Comparison of ENCODE assay signal across 7 mouse cellular contexts in the genomic region with DNA sequence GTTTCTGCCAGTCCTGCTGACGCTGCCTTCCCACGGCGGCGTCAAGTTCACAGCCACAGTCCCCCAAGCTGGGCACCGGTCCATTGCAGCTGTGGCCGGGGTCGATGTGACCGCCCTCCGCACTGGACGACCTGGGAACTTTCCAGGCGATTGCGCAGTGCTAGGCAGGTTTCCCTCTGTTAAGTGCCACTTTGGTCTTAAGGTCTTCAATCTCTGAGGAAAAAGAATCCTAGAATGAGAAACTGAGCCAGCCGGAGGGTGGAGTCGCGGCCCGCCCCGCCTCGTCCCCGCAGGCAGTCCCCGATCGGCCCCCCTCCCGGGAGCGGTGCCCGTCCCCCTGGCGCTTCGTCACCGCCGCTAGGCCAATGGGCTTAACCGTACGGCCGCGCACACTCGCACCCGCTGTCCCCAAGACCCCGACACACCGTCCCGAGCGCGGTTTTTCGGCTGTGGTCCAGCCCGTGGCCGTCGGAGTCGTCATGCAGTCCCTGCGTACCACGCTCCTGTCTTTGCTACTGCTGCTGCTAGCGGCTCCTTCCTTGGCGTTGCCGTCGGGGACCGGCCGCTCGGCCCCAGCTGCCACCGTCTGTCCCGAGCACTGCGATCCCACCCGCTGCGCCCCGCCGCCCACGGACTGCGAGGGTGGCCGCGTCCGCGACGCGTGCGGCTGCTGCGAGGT. TPM values are rescaled to one million over a fixed set of nuclear protein-coding genes. Genes with fewer than 3 reads are reported as not detected.
DNase-seq lines count a peak whose midpoint lies in the region; ATAC-seq lines count a peak whose summit lies in the region.

A gene (plus strand): TSS at position 319 of the 679 bp plus-strand sequence.

- no peaks in the 10 kb centered on the region for H3K36me3 ChIP-seq in embryonic facial prominence, embryonic 14.5 days (ENCODE audit: control insufficient read depth, insufficient read depth, low read length)
- no peaks in the 10 kb centered on the region for H3K36me3 ChIP-seq in limb, embryonic 13.5 days
- H3K36me3 ChIP-seq in midbrain, embryonic 13.5 days, result no peaks in the 10 kb centered on the region
- H3K36me3 ChIP-seq in stomach, embryonic 15.5 days, result no peaks in the 10 kb centered on the region

- H3K9me3 ChIP-seq in embryonic facial prominence, embryonic 14.5 days (ENCODE audit: control insufficient read depth, low read length), result no peaks in the 10 kb centered on the region
- H3K9me3 ChIP-seq in limb, embryonic 13.5 days, result no peaks in the 10 kb centered on the region
- H3K9me3 ChIP-seq in midbrain, embryonic 13.5 days, result no peaks in the 10 kb centered on the region
- no peaks in the 10 kb centered on the region for H3K9me3 ChIP-seq in stomach, embryonic 15.5 days

- peaks cover 7% of the 10 kb centered on the region; the same call in 1 of the 2 replicates for H3K4me1 ChIP-seq in embryonic facial prominence, embryonic 14.5 days (ENCODE audit: control insufficient read depth, insufficient read depth, low read length)
- peaks cover 36% of the 10 kb centered on the region for H3K4me1 ChIP-seq in limb, embryonic 13.5 days
- peaks cover 18% of the 10 kb centered on the region for H3K4me1 ChIP-seq in midbrain, embryonic 13.5 days (replicated peaks)
- H3K4me1 ChIP-seq in stomach, embryonic 15.5 days, result peaks cover 13% of the 10 kb centered on the region

- peak; percentile 89 for ATAC-seq in embryonic facial prominence, embryonic 14.5 days (ENCODE audit: low read depth)
- ATAC-seq in limb, embryonic 13.5 days (ENCODE audit: low FRiP score, low read depth), result peak; percentile 76
- ATAC-seq in midbrain, embryonic 13.5 days, result peak; percentile 72
- peak; percentile 83 for ATAC-seq in stomach, embryonic 15.5 days (ENCODE audit: insufficient read depth, low FRiP score, low read depth)

- H3K4me3 ChIP-seq in embryonic facial prominence, embryonic 14.5 days (ENCODE audit: low read depth, low read length), result peak within 1 kb of the TSS; percentile 59
- peak within 1 kb of the TSS; percentile 59 for H3K4me3 ChIP-seq in limb, embryonic 13.5 days
- peak within 1 kb of the TSS; percentile 52 for H3K4me3 ChIP-seq in midbrain, embryonic 13.5 days (replicated peaks)
- peak within 1 kb of the TSS; percentile 53 for H3K4me3 ChIP-seq in stomach, embryonic 15.5 days (replicated peaks)

- peaks cover 61% of the 10 kb centered on the region for H3K27me3 ChIP-seq in embryonic facial prominence, embryonic 14.5 days (replicated peaks; ENCODE audit: control insufficient read depth, insufficient read depth, low read length)
- H3K27me3 ChIP-seq in limb, embryonic 13.5 days, result peaks cover 78% of the 10 kb centered on the region
- peaks cover 77% of the 10 kb centered on the region for H3K27me3 ChIP-seq in midbrain, embryonic 13.5 days
- H3K27me3 ChIP-seq in stomach, embryonic 15.5 days (replicated peaks), result peaks cover 65% of the 10 kb centered on the region

- H3K27ac ChIP-seq in embryonic facial prominence, embryonic 14.5 days (replicated peaks; ENCODE audit: low read depth, low read length), result no peak within 1 kb of the TSS
- peak within 1 kb of the TSS; percentile 10; the same call in 1 of the 2 replicates for H3K27ac ChIP-seq in limb, embryonic 13.5 days
- no peak within 1 kb of the TSS for H3K27ac ChIP-seq in midbrain, embryonic 13.5 days
- no peak within 1 kb of the TSS for H3K27ac ChIP-seq in stomach, embryonic 15.5 days

- under 1% methylated on average over 50 of the region's 70 CpGs for WGBS in embryonic facial prominence, embryonic 14.5 days
- under 1% methylated on average over 70 of the region's 70 CpGs for WGBS in limb, embryonic 13.5 days
- under 1% methylated on average over 70 of the region's 70 CpGs for WGBS in midbrain, embryonic 13.5 days
- WGBS in stomach, embryonic 15.5 days, result under 1% methylated on average over 70 of the region's 70 CpGs

- peak; percentile 49 for DNase-seq in adrenal gland, postnatal 4 days (ENCODE audit: low spot score in 2 of 2)
- DNase-seq in embryonic facial prominence, embryonic 14.5 days (ENCODE audit: low spot score), result peak; percentile 68
- peak; percentile 81 to 87 for DNase-seq in heart, adult 9 months (ENCODE audit: low spot score in 2 of 2)
- DNase-seq in kidney, adult 9 months, result peak; percentile 80

- H3K4me2 ChIP-seq in embryonic facial prominence, embryonic 14.5 days (ENCODE audit: low read depth, low read length), result peak within 1 kb of the TSS; percentile 93
- H3K4me2 ChIP-seq in limb, embryonic 13.5 days (replicated peaks), result peak within 1 kb of the TSS; percentile 85
- peak within 1 kb of the TSS; percentile 68 for H3K4me2 ChIP-seq in midbrain, embryonic 13.5 days (replicated peaks)
- peak within 1 kb of the TSS; percentile 84 for H3K4me2 ChIP-seq in stomach, embryonic 15.5 days

- H3K9ac ChIP-seq in embryonic facial prominence, embryonic 14.5 days (ENCODE audit: low read depth, low read length), result peak within 1 kb of the TSS; percentile 63
- peak within 1 kb of the TSS; percentile 67 for H3K9ac ChIP-seq in limb, embryonic 13.5 days
- H3K9ac ChIP-seq in midbrain, embryonic 13.5 days (replicated peaks), result peak within 1 kb of the TSS; percentile 4; the same call in 1 of the 2 replicates
- peak within 1 kb of the TSS; percentile 9; the same call in 1 of the 2 replicates for H3K9ac ChIP-seq in stomach, embryonic 15.5 days

RNA-seq across cellular contexts. Expression of the gene that starts here (rescaled TPM):
- total RNA-seq in adrenal gland, postnatal 4 days (2021), result 10 to 100 TPM; 52.9 to 66.2 TPM
- polyA plus RNA-seq in embryonic facial prominence, embryonic 14.5 days (2014; fragmentation: Nextera tagmentation; extraction: Ambion mirVana), result 113 and 128 TPM in 2 replicates
- polyA plus RNA-seq in limb, embryonic 13.5 days (2015; fragmentation: Nextera tagmentation; extraction: Ambion mirVana), result 78.4 and 87.6 TPM in 2 replicates
- 4.3 and 6.2 TPM in 2 replicates for polyA plus RNA-seq in midbrain, embryonic 13.5 days (2015; fragmentation: Nextera tagmentation; extraction: Ambion mirVana)
- polyA plus RNA-seq in stomach, embryonic 15.5 days (2015; fragmentation: Nextera tagmentation; extraction: Ambion mirVana), result 23.4 and 27.8 TPM in 2 replicates

Comparison
In these comparisons a context has a peak if more than half of its experiments do, and no peak if none do; other contexts are left out.
1. H3K9ac ChIP-seq: peak in every context shown above with its lines; median percentile 67 in limb, embryonic 13.5 days; 63 in embryonic facial prominence, embryonic 14.5 days; 9 in stomach, embryonic 15.5 days; 4 in midbrain, embryonic 13.5 days.